Mouse (Mus musculus) liver, embryonic 14 days (tissue): Measurements from ENCODE around the gene F830045P16Rik. TPM values are rescaled to one million over a fixed set of nuclear protein-coding genes. Genes with fewer than 3 reads are reported as not detected.

Experiments used
- polyA plus RNA-seq: library from polyadenylated mRNA; depleted of rRNA; stranded (reverse); fragments of >200 nt; gene quantifications from 2 replicates; pipeline ENCODE4 v1.2.3, GENCODE M21; 2012; rRNA removed

Gene F830045P16Rik
- 0.02 TPM in 1 of 2 replicates, not detected in the other for polyA plus RNA-seq

DNA sequence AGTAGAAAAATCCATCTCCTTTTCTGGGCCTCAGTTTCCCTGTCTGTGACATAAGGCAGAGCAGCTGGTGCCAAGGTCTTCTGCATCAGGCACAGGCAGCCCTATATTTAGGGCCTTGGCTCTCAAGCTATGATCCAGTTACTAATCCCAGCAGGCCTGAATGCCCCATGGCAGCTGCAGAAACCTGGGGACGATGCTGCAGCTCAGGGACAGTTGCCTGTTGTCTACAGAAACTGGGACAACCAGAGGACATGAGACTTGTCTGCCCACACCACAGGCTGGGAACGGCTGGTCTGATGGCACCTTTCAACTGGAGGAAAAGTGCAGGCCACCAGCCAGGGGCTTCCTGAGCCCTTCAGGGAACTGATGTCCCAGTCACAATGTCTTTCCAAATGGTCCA is at the start of gene F830045P16Rik:
F830045P16Rik (minus strand) TSS at position 226 of the 400 bp plus-strand sequence.

Other genes starting within 250 kb of the F830045P16Rik start
- 9.3 and 13.5 TPM in 2 replicates for gene Ckap2l, start 239.4 kb downstream of the F830045P16Rik start, polyA plus RNA-seq
- gene Il1a, start 226.6 kb downstream of the F830045P16Rik start, polyA plus RNA-seq, result 3.1 and 3.2 TPM in 2 replicates
- gene Il1b, start 165.5 kb downstream of the F830045P16Rik start, polyA plus RNA-seq, result 0.15 and 0.22 TPM in 2 replicates
- 15.6 and 22.7 TPM in 2 replicates for gene Sirpa, start 56.2 kb upstream of the F830045P16Rik start, polyA plus RNA-seq
- 0.06 TPM in 1 of 2 replicates, not detected in the other for gene Pdyn, start 163.2 kb upstream of the F830045P16Rik start, polyA plus RNA-seq